Comparison of ENCODE assay signal across 8 mouse cellular contexts in the genomic region with DNA sequence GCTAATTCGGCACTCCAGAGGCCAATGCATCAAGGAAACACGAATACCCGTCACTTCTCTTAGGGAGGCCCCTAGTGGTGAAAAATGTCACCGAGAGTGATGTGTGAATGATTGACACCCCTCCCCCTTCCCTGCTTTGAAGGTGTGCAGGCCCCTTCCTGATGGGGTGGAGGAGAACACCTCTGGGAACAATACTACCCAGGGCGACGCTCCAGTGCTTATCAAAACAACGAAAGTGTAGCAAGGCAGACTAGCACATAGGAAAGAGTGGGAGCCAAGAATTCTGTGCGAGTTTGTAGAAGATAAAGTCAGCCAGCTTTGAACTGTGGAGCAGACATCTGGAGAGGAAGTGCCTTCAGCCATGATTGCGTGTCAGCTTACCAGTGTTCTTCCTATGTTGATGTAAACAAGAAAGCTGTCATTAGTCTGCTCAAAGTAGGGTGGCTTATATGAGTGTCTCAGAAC. TPM values are rescaled to one million over a fixed set of nuclear protein-coding genes. Genes with fewer than 3 reads are reported as not detected.
A peak's percentile ranks its signal among the peaks of the same experiment; 100 is the strongest.
DNase-seq lines count a peak whose midpoint lies in the region; ATAC-seq and TF ChIP-seq lines count a peak whose summit lies in the region.

No protein-coding gene starts in this region.

- 7% methylated on average over 9 of the region's 9 CpGs for WGBS in lung, postnatal 0 days

- peak; percentile 83 for ATAC-seq in lung, postnatal 0 days

- DNase-seq in left cerebral cortex, adult 2 months (ENCODE audit: extremely low spot score in 1 of 2, low spot score in 2 of 2) = no peak
- no peak for DNase-seq in left cerebral cortex, postnatal 25 days (ENCODE audit: low spot score in 2 of 2)
- peak; percentile 65 for DNase-seq in embryo, embryonic 10.5 days (ENCODE audit: low spot score)
- DNase-seq in kidney, adult 18-20 months = peak; percentile 42
- peak; percentile 74 for DNase-seq in lung, postnatal 0 days (ENCODE audit: low spot score)
- DNase-seq in thymus, postnatal 10 days (ENCODE audit: low spot score in 2 of 2) = peak; percentile 69 to 81
- DNase-seq in gastrocnemius, postnatal 14 days = no peak
- no peak for DNase-seq in adrenal gland, adult 8-10 months

- peak; percentile 47 for TF ChIP-seq CTCF in left cerebral cortex, adult 2 months (IDR thresholded peaks at IDR 0.05)
- TF ChIP-seq CTCF in lung, postnatal 0 days (IDR thresholded peaks at IDR 0.05) = peak; percentile 73

- no peaks in the 10 kb centered on the region for H3K4me1 ChIP-seq in lung, postnatal 0 days (ENCODE audit: insufficient read depth, low read depth, low read length)

- H3K27ac ChIP-seq in left cerebral cortex, adult 2 months = no peak overlapping the region
- no peak overlapping the region for H3K27ac ChIP-seq in lung, postnatal 0 days (ENCODE audit: low read length)

- peak; percentile 91 for TF ChIP-seq EP300 in lung, postnatal 0 days (IDR thresholded peaks at IDR 0.05)

- intact Hi-C loops in left cerebral cortex, adult 2 months (cut with DNase I) = no loop called here
- intact Hi-C loops in left cerebral cortex, postnatal 25 days (cut with DNase I) = no loop called here
- intact Hi-C loops in gastrocnemius, postnatal 14 days (cut with DNase I; ENCODE audit: low total_unique reads) = no loop called here

- no peaks in the 10 kb centered on the region for H3K36me3 ChIP-seq in lung, postnatal 0 days (ENCODE audit: insufficient read depth, low read length)

- H3K27me3 ChIP-seq in lung, postnatal 0 days (replicated peaks; ENCODE audit: insufficient read depth, low read length) = no peaks in the 10 kb centered on the region

- no peak overlapping the region for H3K4me3 ChIP-seq in left cerebral cortex, adult 2 months
- H3K4me3 ChIP-seq in lung, postnatal 0 days (ENCODE audit: low read depth, low read length) = no peak overlapping the region

- no peak overlapping the region for H3K9ac ChIP-seq in lung, postnatal 0 days (replicated peaks; ENCODE audit: low read depth)

- H3K9me3 ChIP-seq in lung, postnatal 0 days (ENCODE audit: low read length) = no peaks in the 10 kb centered on the region

- no peak overlapping the region for H3K4me2 ChIP-seq in lung, postnatal 0 days (replicated peaks; ENCODE audit: low read depth, low read length)

RNA-seq across cellular contexts. Expression of a gene that starts 50.9 kb away (rescaled TPM):
- 10 to 100 TPM; 18.6 to 19.2 TPM for total RNA-seq in left cerebral cortex, adult 2 months (2021)
- total RNA-seq in left cerebral cortex, postnatal 25 days (2021) = 10 to 100 TPM; 21.3 TPM
- 51.4 and 65.1 TPM in 2 replicates for polyA plus RNA-seq in lung, postnatal 0 days (2015; fragmentation: Nextera tagmentation; extraction: Ambion mirVana)
- 10 to 100 TPM; 59.7 to 62.2 TPM for total RNA-seq in gastrocnemius, postnatal 14 days (2021)
- 10 to 100 TPM; 32.2 to 43.7 (median 40.0) TPM for total RNA-seq in adrenal gland, adult 8-10 months (2022)

Comparison
In these comparisons a context has a peak if more than half of its experiments do, and no peak if none do; other contexts are left out.
1. DNase-seq: peak in embryo, embryonic 10.5 days (single experiment), kidney, adult 18-20 months (single experiment), lung, postnatal 0 days (single experiment) and thymus, postnatal 10 days (2 of 2); none in left cerebral cortex, adult 2 months (0 of 2), left cerebral cortex, postnatal 25 days (0 of 2), gastrocnemius, postnatal 14 days (single experiment) and adrenal gland, adult 8-10 months (single experiment).